Mouse (Mus musculus): ENCODE results near the gene Podnl1.

- TF ChIP-seq POLR2A (IDR thresholded peaks at IDR 0.05; ENCODE audit: borderline replicate concordance, control insufficient read depth, low read depth, low read length) = no peak
- no peak for TF ChIP-seq CTCF (IDR thresholded peaks at IDR 0.05; ENCODE audit: control insufficient read depth, insufficient read depth, low read length)
Observed at GRCm38 (mm10) chr8:84132225-84132624, 6.4 kb downstream of the Podnl1 start.

Measured in bone marrow, adult 2 months (tissue).